Mouse (Mus musculus) olfactory bulb, adult 2 months (tissue): ENCODE measurements around the gene Ccdc171.

Experiments used
- CTCF ChIP-seq: fragments of 200-500 bp; IDR thresholded peaks from 2 replicates; pipeline ENCODE4 v1.5.1; 2012; ENCODE audit warnings: low read depth, mild to moderate bottlenecking, low read length, moderate library complexity; ENCODE audit not compliant: insufficient read depth
- POLR2A ChIP-seq: fragments of 200-500 bp; IDR thresholded peaks from 2 replicates; pipeline ENCODE4 v1.6.1; 2012; ENCODE audit warnings: mild to moderate bottlenecking, low read depth, low read length, moderate library complexity; ENCODE audit not compliant: insufficient read depth

- no peak for TF ChIP-seq CTCF
- no peak for TF ChIP-seq POLR2A
Measured at GRCm38 (mm10) chr4:83657021-83657420, 131.7 kb downstream of the Ccdc171 start.
